Mouse (Mus musculus) left cerebral cortex, postnatal 14 days (tissue): ENCODE measurements around the gene Cdk4. TPM values are rescaled to one million over a fixed set of nuclear protein-coding genes. Genes with fewer than 3 reads are reported as not detected.

Experiments
- DNase-seq, 2 experiments: peaks; one replicate each; pipeline ENCODE4 v3.0.0; 2021 to 2022; ENCODE audit warnings: low spot score in 2 of 2, mixed read lengths in 1 of 2
- intact Hi-C: fragments of 180-260 bp; cut with DNase I; formaldehyde crosslinking; loops from one replicate; pipeline ENCODE4 v1.15.1; 2025
- total RNA-seq, 2 experiments: library from RNA; stranded (reverse); gene quantifications; 2 replicates each; pipeline ENCODE4 v1.2.3; 2021

Gene Cdk4
- total RNA-seq, 2 experiments from 2014 or later = 88.3 to 106 TPM

DNA sequence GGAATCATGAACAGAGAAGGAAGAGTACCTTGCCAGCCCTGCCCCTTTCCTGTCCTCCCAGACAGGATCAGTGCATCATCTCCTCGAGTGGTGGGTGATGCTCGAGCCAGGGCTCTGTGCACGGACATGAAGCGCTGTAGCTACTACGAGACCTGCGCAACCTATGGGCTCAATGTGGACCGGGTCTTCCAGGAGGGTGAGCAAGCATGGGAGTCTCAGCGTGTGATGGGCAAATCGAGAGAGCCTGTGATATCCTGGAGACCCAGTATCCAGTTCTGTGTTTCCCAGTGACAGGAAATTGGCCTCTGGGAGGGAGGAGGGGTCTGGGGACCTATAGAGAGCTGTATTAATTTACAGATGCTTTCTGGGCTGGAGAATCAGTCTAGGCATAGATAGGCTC lies 21.7 kb downstream of the Cdk4 start:
- no peak for DNase-seq
- intact Hi-C loops = no loop called here

DNA sequence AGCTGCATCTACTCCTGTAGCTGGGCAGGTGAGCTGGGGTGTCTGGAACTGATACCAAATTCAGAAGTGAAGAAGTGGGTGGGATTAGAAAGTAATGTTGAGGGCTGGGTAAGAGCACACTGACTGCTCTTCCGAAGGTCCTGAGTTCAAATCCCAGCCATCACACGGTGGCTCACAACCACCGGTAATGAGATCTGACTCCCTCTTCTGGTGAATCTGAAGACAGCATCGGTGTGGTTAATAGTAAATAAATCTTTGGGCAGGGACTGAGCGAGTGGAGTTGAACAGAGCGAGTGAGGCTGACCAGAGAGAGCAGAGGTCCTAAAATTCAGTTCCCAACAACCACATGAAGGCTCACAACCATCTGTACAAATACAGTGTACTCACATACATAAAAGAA lies 22.3 kb downstream of the Cdk4 start:
- intact Hi-C loops = no loop called here
- no peak for DNase-seq

GRCm38 (mm10) chr10:127090560-127091411 lies 27.5 kb downstream of the Cdk4 start:
- intact Hi-C loops = no loop called here
- DNase-seq = peak in 1 of 2 experiments; percentile 72

DNA sequence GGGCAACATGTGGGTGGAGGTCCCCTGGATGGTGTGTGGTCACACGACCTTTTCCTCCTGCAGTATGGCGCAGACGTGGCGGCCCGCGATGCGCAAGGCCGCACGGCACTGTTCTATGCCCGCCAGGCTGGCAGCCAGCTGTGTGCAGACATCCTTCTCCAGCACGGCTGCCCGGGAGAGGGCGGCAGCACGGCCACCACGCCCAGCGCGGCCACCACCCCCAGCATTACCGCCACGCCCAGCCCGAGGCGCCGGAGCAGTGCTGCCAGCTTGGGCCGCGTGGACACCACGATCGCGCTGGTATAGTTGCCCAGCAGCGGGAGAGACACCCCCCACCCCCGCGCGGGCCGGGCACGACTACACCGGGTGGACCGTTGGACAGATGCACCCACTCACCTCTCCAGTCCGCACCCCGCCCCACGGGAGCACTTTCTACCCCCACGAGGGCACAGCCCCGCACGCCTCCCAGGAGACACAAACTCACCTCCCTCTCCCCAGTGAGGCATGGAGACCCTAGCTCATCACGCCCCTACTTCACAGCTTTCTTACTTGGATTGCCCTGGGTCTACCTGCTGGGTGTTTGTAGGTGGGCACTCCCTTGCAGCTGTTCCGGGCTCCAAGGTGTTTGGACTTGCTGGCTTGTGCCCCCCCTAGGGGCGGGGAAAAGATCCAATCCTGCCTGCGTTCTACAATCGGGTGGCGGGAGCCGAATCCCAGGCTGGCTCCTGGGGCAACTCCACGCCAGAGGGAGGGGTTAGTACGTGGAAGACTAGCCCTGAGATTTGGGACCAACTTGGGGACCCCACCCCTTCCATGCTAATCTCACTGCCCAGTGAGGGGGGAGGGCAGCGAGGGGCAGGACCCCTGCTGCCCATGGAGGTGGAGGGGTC lies 28.4 kb downstream of the Cdk4 start:
- peak in 1 of 2 experiments; percentile 56 for DNase-seq

GRCm38 (mm10) chr10:127092742-127093141 lies 29.4 kb downstream of the Cdk4 start:
- intact Hi-C loops = no loop called here
- DNase-seq = no peak

More for the DNA sequence above, 28.4 kb downstream of the Cdk4 start:
- intact Hi-C loops = no loop called here

GRCm38 (mm10) chr10:127094382-127094802 lies 31.1 kb downstream of the Cdk4 start:
- DNase-seq = peak in 1 of 2 experiments; percentile 66
- intact Hi-C loops = no loop called here

DNA sequence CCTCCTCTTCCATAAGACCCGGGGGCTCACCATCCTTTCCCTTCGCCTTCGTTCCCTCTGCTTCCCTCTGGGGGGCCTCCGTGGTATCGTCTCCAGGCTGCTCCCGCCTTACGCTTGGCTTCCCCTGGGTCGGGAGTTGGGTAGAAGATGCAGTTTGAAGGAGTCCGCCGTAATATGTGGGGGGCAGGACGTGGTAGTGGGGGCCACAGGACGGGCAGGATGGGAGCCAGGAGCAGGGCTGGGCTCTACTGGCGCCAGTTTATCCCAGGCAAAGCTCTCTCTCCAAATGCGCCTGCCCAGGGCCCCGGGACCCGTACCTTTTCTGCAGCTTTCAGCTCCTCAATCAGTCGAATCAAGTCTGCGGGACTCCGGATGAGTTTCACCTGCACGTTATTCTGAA lies 35.2 kb downstream of the Cdk4 start:
- DNase-seq = no peak
- intact Hi-C loops = no loop called here

- no peak for DNase-seq
- intact Hi-C loops = no loop called here
Observed at GRCm38 (mm10) chr10:127099191-127099590, 35.9 kb downstream of the Cdk4 start.

- intact Hi-C loops = no loop called here
Observed at GRCm38 (mm10) chr10:127099868-127100267, 36.5 kb downstream of the Cdk4 start.

DNA sequence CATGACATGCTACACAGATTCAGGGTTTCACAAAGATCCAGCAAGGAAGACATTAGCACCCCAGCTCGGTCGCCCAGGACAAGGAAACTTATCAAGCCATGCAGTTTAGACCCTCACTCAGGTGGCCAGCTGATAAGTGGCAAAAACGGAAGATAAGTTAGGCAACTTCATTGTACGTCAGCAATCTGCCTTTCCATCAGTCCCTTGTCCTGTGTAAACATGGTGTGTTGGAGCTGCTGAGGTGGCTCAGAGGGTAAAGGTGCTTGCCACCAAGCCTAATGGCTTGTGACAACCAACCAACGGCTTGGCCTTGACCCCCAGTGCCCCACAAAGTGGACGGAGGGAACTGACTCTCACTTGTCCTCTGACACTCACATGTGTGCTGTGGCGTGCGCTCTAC lies 37.1 kb downstream of the Cdk4 start:
- no peak for DNase-seq
- intact Hi-C loops = no loop called here

More at GRCm38 (mm10) chr10:127099868-127100267, 36.5 kb downstream of the Cdk4 start:
- DNase-seq = no peak

- no peak for DNase-seq
- intact Hi-C loops = no loop called here
Observed at GRCm38 (mm10) chr10:127101151-127101550, 37.8 kb downstream of the Cdk4 start.

DNA sequence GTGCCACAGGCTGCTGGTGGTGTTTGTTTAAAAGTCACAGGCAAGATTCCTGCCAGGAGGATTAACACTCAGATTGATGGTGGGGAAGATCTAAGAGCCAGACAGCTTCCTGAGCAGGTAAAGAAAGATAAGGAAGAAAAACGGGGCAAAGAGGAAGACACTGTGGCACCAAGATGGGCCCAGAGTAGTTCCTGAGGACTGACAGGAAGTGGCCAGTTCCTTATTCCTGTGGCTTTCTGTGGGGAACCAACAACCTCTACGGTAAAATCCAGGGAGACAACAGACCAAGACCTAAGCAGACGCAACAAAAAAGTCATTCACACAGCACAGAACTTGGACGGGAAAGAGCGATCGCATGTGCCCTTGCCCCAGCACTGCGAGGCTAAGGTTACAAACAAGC lies 40.3 kb downstream of the Cdk4 start:
- intact Hi-C loops = no loop called here

DNA sequence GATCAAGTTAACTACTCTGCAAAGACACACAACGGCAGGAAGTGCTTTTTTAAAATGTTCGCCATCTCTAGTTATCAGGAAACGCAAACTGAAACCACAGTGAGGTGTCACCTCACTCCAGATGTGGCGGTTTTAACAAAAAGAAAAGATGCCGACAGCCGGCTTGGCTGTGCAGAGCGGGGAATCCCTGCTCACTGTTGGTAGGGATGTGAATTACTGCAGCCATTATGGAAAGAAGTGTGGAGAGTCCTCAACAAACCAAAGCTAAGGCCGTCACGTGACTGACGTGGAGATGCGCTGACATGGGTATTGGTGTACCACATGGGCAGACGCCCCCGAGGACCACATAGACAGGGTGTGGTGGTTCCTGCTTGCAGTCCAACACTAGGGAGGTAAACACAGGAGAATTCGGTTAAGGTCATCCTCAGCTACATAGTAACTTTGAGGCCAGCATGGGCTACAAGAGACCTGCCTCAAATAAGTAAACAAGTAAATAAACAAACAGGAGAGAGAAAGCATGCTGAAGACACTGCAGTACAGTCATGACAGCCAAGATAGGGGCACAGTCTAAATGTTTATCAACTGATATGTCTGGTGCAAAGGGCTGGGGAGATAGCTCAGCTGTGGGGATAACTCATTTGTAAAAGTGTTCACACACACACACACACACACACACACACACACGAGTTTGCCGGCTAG lies 44.4 kb downstream of the Cdk4 start:
- DNase-seq = no peak
- intact Hi-C loops = no loop called here

More for the DNA sequence above, 40.3 kb downstream of the Cdk4 start:
- DNase-seq = no peak

- intact Hi-C loops = no loop called here
- no peak for DNase-seq
Observed at GRCm38 (mm10) chr10:127108262-127108583, 44.9 kb downstream of the Cdk4 start.

GRCm38 (mm10) chr10:127111001-127111887 lies 47.9 kb downstream of the Cdk4 start:
- intact Hi-C loops = no loop called here
- no peak for DNase-seq

DNA sequence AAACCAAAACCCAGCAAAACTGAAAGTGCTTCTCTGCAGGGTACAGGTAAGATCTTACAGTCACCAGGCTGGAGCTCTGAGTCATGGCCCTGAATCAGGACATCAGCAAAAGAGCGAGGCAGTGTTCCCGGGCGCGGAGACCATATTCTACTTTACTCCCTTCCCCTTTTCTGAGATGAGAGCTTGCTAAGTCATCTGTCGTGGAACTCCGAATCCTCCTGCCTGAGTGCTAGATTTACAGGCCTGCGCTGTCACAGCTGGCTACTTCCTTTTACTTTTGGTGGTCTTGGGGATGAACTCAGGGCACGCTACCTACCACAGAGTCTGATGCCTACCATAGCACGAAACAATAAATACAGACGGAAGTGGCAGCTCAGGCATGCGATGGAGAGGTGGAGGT lies 51.1 kb downstream of the Cdk4 start:
- intact Hi-C loops = no loop called here
- no peak for DNase-seq

- intact Hi-C loops = no loop called here
Observed at GRCm38 (mm10) chr10:127115068-127115467, 51.7 kb downstream of the Cdk4 start.

More at GRCm38 (mm10) chr10:127115068-127115467, 51.7 kb downstream of the Cdk4 start:
- no peak for DNase-seq
